Mouse (Mus musculus): ENCODE data around the gene Ddx20.
"Not testable (repeated sequence)": the region's sequence is repeated elsewhere in the genome, so short reads cannot be mapped to it uniquely, and the experiment has no call there.

Ddx20 gene

DNA sequence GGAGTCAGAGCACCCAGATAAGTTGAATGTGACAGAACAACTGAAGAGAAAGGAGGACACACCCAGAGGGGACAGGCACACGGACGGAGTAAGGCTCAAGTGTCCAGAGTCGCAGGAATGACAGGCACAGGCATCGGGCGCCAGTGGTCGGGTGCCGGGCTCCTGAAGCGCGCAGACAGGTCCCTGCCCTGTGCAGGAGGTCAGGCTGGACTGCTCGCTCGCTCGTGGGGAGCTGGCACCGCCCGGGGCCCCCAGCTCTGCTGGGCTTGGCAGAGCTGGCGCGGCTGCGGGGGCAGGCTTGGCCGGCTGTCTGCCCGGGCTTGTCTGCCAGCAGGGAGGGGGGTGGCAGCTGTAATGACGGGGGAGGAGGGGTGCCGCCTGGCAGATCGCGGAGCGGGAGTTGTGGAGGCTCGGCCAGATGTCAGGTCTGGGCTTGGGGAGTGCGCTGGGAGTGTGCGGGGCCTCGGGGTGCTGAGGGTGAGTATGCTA lies 17.7 kb upstream of the Ddx20 start:
- peak; percentile 88 for DNase-seq

DNA sequence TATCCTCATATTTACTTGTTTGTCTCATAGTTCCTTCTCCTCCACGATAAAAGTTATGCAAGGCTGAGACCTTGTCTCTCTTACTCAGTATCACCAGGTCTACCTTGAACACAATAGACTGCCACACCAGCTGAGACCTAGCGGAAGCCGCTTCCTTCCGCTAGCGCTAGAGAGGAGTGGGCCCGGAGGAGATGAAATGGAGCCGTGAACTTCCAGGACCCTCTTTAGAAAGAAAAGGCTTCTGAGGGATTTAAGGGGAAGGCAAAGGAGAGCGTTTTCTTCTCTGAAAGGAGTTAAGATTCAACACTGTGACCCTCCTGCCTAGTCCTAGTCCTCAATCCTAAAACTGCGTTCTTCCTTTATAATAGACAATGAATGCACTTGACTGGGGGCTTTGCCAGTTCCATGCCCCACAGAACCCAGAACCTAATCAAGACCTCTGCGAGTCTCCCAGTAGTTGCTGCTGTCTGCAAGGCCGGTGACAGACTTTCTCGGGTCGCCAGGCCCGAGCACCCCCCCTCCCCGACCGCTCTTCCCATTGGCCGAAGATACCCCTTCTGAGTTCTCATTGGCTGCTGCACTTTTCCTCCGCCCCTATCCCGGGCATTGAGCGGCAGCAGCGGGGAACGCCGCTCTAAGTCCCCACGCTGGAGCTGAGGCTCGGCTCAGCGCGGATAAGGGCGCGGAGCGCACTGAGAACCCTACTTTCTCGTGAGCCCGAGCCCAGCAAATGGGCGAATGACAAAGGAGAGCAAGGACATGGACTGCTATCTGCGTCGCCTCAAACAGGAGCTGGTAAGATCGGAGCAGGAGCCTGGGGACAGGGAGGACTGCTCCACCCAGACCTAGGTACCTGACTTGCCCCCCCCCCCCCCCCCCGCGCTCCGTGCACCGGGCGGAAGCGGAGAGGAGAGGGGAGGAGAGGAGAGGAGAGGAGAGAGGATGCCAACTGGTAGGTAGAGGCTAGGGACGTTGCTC lies 16.9 kb upstream of the Ddx20 start, which contains the start of gene Inka2:
Inka2 (plus strand) TSS at position 569 of the 978 bp plus-strand sequence.
- peak; percentile 89 for DNase-seq

DNA sequence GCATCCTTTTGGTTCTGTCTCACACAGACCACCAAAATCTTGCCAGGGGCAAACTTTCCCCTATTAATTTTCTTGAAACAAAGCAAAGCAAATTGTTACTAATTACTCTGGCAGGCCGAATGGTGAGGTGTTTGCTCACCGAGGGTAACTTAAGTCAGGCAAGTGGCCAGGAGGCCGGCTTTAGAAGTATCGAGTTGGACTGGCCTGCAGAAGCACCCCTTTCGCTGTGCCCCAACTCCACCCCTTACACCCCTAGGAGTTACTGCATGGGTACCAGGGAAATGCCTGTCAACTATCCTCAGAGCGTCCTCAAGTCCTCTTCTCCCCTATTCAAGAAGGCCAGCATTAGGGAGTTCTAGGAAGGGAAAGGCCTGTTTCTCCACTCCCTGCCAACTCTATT lies 16.2 kb upstream of the Ddx20 start:
- peak; percentile 51 for DNase-seq

DNA sequence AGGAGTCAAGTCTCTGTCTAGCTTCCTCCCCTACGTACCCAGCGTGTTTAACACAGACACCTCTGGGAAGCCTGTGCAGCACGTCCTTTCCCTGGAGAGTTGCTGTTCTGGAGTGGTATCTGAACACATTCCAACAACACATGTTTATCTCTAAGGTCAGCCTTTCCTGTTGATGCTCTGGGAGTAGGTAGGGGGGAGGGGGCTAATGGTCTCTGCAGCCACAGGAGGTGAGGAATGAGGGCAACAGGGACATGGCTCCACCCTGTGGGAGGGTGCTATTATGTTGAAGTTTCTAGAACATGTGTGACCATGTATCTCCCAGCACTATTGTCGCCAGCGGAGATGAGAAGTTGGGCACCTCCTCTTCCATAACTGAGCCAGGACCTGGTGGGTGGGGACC lies 14.0 kb upstream of the Ddx20 start:
- no peak for DNase-seq

DNA sequence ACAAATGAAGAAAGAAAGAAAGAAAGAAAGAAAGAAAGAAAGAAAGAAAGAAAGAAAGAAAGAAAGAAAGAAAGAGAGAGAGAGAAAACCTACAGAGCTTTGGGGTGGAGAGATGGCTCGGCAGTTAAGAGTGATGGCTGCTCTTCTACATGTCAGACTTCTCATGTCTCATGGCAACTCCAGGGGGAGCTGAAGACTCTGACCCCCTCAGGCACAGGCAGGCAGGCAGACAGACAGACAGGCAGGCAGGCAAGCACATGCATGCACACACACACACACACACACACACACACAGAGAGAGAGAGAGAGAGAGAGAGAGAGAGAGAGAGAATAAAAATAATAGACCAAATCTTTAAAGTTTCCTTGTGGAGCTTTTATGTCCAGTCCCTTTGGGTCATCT lies 13.4 kb upstream of the Ddx20 start:
- not testable (repeated sequence) for DNase-seq

DNA sequence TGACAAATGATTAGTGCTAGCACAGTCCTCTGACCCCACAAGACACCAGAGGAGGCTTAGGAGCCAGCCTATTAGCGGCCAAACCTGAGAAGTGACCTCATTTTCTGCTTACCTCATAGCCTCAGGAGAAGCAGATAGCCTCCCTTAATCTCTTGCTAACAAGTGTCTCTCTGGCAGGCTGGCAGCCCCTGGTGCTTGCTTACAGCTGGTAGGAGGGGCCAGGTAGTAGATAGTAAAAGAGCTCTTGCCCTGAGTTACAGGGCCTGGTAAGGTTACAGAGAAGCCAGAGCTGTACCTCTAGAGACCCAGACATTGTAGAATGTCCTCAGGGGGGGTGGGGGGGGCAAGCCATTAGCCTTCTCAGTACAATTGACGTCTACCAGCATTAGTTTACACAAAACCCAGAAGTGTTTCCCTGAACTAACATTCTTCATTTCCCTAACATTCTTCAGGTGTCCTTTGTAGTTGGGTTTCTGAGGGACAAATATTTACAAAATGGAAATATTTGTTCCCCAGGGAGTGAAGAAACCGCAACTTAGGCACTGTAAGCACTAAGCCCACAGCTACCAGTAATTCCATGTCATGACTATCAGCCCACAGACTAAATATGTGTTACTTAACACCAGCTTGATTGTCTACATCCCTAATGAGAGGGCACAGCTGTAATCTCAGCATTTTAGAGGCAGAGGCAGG lies 12.0 kb upstream of the Ddx20 start:
- DNase-seq: no peak

DNA sequence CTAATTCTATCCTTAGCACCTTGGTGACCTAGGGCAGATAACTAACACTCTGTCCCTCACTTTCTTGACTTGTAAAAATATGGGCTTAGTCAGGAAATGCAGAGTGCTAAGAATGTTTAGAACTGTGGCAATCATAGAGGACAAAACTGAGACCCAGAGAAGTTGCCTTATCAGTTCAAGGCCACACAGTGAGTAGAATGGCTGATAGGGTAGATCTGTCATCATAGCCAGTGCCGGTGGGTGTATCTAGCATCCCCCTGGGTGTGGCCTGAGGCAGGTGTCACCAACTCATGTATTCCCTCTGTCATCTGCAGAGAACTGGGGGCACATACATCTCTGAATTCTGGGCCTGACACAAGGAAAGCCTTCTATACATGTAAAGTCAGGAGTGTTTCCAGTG lies 10.9 kb upstream of the Ddx20 start:
- no peak for DNase-seq

DNA sequence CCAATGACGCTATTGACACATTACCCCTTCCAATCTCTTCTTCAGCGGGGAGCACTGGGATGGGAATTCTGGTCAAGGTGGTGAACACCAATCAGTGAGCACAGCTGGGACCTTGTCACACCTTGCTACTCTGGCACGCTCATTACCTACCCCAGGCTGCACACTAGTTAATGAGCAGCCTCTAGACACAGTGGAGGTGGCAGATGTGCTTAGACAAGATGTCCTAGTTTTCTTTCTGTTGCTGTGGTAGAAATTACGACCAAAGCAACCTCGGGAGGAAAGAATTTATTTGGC lies 9.7 kb upstream of the Ddx20 start:
- DNase-seq: no peak

DNA sequence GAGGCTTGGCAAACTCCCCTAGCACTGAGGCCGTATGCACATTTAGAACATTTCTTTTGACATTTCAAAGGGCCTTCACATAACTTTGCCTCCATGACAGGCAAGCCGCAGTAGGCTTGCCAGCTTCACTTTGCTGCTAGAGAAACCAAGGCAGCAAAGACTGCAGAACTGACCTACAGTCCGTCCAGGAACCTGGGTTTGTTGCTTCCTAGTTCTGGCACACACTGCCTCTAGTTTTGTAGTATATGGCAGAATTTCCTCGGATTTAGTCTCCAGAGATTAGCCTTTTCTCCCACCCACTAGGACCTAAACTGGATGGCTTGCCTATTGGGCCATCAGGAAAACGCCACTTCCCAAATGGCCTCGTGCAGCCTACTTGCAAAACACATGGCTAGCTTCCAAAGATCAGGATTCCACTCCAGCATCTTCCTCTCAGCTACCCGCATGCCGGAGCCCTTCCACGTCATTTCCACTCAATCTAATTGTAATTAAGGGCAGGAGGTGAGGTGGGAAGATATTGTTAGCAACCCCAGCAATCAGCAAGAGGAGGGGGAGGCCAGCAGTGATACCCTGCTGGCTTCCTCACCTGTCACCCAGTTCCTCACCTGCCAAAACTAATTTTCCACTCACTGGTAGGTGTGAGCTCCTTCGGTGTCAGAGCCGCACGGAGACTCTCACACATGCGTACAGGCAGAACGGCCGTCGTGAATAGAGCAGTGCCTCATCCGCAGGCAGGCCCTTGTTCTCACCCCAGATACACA lies 9.2 kb upstream of the Ddx20 start:
- peak; percentile 71 for DNase-seq

DNA sequence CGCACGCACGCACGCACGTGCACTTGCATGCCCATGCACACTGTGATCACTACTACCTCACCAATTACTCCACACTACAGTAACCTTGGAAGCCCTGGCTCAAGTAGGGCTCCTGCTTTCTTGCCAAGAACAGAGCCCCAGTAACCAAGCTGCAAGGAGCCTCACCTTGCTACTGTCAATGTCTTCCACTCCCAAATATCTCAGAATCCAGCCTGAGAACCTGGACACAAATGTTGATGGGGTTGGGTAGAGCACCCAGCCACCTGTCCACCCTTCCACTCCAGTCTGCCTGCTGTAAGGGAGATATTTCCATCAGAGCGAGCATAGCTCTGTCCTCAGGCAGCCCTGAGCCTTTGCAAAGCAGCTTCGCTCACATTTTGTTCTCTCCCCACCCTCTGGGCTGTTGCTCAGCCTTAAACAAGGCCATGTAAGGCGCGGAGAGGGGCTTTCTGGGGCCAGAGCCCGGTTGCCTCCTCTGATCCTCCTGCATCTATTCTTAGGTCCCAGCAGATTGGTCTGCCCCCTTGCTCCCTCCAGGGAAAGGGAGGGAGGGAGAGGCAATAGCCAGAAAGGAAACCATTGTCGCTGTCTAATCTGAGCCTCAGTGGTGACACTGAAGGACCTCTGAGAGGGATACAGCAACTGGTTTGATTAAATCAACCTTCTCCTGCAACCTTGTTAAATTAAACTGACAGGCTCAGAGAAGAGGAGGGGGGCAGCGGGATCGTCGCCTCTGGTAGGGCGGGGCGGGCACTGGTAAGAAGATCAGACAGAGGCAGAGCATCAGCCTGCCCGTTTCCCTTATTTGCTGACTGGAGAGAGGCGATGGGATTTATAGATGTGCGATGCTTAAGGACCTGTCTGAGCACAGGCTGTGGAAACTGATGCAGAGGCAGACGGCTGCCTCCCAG lies 8.4 kb upstream of the Ddx20 start:
- peak; percentile 78 for DNase-seq

DNA sequence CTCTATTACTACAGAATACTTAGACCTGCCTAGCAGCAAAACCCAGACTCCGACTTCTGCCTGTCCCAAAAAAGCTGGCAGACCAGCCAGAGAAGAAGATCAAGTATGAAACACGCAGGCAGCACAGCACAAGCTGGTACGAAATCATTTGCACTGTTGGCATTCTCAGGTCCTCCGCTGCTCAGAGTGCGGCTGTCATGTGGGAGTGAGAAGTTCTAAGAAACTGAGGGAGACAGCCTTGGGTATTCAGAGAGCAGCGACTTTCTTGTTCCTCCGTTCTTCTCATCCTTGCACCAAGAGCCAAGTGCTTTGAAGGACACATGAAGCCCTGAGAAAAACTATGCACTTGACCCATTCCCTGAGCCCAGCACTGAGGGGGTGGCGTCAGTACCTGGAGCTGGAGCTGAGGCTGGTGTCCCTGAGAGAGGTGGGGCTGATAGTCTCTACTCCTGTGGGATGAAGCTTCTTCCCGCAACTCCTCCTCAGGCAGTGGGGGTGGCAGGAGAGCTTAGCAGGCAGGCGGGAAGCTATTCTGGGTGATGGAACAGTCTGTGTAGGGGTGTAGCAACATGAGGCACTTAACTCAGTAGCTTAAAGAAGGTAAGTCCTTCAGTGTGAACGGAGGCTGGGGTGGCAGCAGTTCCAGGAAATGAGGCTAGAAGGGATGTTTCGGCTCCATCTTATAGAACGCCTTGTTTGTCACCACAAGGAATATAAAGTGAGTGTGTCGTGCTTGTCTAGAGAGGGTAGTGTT lies 6.1 kb upstream of the Ddx20 start:
- DNase-seq: no peak

DNA sequence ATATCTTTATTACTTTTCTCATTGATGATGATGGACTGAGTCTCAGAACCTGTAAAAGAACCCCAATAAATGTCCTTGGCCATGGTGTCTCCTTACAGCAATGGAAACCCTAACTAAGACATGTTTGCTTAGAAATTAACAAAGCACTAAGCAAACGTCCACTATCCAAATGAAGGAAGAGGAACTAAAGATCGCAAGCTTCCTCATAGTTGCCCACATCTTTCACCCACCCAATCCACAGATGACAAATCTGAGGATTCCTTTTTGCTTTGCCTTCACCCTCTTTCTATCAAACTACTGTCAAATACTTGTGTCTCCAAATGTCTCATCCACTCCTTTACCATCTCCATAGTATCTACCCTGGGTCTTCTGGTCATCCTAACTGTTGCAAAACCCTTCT lies 1.2 kb upstream of the Ddx20 start:
- no peak for DNase-seq

DNA sequence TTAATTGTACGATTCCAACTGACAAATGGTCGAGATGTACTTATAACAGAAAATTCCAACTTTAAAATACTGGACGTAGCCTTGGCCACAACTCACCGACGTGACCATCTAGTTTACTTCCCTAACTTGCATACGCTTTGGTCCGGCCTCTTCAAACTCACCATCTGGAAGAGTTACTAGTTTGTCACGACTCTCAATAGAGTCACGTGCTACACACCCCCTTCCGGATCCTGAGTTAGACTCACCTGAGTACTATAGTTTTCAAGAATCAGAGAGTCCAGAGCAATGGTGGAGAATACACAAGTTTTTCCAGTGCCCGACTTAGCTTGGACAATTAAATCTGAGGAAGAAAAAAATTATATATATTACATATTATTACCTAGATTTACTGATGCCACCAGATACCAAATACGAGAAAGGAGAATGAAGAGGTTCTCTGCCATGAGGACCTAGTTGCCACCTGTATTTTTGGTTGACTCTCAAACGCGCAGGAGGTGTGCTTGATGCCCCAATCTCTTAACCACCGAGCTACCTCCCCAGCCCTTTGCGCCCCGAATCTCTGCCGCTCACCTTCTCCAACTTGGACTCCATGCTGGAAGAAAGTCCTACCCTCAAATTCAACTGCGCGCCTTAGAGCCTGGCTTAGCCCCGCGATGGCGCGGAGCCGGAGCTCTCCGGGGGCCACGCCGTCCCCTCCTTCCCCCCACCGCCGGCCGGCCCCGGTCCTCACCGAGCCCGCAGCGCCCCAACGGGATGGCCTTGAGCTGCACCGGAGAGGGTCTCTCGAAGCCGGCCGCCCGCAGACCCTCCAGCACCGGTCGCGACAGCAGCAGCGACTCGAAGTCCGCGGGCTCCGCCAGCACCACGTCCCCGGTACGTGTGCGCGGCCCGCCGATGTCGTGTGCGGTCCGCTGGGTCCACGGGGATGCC lies 715 bp downstream of the Ddx20 start:
- no peak for DNase-seq

DNA sequence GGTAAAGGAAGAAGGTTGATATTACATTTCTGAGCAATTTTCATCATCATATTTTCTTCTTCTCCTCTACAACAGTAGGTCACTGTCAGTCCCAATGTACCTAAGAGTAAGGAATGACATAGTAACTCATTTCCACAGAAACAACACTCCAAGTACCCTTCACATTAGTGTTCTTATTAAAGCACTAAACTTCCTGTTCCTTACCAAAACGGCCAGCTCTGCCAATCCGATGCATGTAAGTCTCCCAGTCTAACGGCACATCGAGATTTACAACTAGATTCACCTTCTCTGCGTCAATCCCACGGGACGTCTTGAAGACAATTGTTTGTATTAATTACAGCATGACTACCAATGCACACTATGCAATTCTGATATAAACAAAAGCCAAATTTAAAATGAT lies 7.0 kb downstream of the Ddx20 start:
- DNase-seq: no peak

DNA sequence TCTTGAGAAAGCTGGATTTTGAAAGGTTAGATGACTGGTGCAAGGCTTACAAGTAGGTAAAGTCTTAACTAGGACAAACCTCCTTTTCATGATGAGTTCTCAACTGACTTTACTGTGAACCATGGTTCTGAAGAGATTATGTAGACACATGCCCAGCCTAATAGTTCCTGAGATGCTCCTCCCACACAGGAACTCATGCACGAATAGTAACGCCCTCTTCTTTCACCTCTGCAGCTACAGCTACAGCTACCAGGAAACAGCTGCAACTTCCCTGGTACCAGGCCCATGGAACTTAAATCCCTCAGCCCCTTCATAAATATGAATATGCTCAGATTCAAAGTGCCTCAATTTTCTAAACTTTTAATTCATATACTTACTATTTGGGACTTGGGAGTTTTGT lies 11.4 kb downstream of the Ddx20 start:
- DNase-seq: no peak

DNA sequence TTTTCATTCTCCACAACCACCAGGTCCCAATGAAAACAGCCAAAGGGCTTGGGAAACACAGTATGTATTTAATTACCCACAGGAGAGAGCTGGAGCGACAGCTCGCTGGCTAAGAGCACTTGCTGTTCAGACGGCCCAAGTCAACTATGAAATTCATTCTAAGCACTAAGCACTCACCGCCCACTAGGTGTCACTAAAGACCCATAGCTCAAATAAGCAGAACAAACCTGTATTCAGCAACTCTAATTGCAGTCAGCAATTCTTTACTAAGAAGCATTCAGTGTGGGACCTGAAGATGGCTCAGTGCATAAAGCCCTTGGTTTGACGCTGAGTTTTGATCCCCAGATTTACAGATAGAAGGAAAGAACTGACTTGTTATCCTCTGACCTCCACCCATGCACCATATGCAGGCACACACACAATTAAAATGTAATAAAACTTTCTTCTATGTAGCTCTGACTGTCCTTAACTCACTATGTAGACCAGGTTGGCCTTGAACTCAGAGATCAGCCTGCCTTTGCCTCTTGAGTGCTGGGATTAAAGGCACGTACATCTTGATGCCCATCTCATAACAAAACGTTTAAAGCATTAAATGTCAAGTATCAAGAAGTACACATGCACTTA lies 12.7 kb downstream of the Ddx20 start:
- DNase-seq: peak; percentile 58

DNA sequence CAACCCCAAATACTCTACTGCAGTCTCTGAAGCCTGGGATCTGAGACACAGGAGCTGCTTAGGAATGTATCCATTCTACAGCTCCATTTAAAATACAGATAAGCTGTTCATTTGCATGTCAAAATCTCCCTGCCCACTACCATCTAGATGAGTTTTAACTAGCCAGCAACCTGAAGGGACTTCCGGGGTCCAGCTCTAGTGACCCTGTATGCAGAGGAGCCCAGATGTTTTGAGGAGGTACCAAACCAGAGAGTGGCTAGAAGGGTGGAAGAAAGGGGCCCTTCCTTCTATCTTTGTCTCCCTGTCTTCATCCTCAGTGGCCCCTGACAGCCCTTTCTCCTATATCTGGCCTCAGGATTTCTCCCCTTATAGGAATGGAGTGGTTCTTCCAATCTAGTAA lies 16.6 kb downstream of the Ddx20 start:
- no peak for DNase-seq

DNA sequence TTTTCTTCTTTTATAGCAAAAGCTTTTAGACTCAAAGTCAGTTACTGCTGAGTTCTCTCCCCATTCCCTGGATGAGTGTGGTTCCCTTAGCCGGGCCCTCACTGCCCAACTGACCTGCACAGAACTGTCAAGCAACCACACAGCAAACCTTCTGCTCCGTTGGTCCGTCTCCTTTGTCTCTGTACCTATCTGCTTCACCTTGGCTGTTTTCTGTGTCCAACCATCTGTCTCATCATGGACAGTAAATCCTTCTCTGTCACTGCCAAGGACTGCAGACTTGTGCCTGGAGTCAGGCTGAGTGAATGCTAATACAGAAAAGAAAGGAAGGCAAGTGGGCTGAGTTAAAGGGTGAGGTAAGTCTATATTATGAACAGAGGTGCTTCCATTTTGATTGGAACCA lies 17.6 kb downstream of the Ddx20 start:
- DNase-seq: no peak

DNA sequence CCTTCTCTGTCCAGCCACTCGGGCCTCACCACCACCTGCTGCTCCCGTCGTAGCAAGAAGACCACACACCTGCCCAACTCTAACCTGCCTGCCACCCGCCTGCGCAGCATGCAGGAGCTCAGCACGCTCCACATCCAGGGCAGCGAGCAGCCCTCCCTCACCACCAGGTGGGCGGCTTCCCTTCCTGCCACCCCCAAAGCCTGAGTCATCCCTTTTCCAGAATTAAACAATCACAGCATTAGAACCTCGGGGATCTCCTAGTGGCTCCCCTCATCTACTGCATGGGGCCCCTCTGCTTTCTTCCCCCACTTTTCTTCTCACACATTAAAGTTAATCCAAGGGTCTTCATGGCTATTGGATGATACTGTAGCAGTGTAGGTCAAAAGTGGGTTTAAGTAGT lies 19.2 kb downstream of the Ddx20 start:
- no peak for DNase-seq

DNA sequence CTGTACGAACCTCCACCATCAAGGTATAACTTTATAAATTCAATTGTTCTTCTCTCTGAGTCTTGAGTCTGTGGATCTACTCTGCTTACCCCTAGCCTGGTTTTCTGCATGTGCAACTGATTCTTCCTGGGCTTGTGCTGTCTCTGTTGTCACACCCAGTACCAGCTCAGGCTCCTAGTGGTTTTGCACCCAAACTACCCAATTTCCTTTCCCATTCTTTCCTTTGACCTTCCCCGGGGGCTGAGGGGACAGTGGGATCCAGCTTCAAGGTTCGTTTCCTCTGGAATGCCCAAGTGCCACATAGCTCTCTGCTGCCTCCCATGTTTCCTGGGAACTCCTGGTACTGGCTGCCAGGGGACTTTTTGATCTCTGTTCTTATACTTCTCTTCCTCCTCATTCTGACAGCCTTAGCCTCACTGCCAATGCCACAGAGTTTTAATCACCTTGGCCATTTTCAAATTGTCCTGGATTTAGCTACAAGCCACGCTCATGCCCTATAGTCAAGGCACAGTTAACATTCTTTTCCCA lies 20.3 kb downstream of the Ddx20 start:
- DNase-seq: no peak
